Mouse (Mus musculus) megakaryocyte, embryonic 14.5 days (primary cell): Measurements from ENCODE around the gene Adprh.

Source experiments
- FLI1 ChIP-seq: IDR thresholded peaks from 2 replicates; pipeline ENCODE4 v1.6.1; 2012; ENCODE audit warnings: low read length, inconsistent platforms, mixed read lengths
- GATA1 ChIP-seq: IDR thresholded peaks from 3 replicates; pipeline ENCODE4 v1.6.1; 2012; ENCODE audit warnings: mixed read lengths, low read length, inconsistent platforms, borderline replicate concordance

DNA sequence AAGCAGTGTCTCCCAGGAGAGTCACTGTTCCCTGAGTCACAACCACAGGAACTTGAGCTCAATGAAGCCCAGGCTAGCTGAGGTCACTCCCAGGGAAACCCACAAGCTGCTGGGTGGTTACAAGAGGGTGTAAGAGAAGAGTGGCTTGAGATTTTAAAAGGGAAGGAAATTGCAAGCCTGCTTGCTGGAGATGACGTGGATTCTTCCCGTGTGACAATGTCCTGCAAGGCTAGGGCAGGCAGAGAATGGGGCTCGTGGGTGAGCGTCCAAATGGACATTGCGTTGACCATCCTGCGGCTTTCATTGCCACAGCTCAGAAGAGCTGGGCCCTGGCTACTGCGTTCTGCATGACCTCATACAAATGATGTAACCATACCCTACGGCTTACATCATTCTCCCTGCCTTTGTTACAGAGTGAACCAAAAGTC is 58.3 kb downstream of the Adprh start:
- TF ChIP-seq FLI1: no peak
- no peak for TF ChIP-seq GATA1
